Comparison of ENCODE assay signal across 8 mouse cellular contexts in genomic region chr14:57664822-57665627, GRCm38 (mm10). TPM values are rescaled to one million over a fixed set of nuclear protein-coding genes. Genes with fewer than 3 reads are reported as not detected.
A peak's percentile ranks its signal among the peaks of the same experiment; 100 is the strongest.
DNase-seq lines count a peak whose midpoint lies in the region; ATAC-seq and TF ChIP-seq lines count a peak whose summit lies in the region.

Gene Xpo4, minus strand, starts transcription at chr14:57665430.

- under 1% methylated on average over 76 of the region's 80 CpGs for WGBS in heart, embryonic 13.5 days
- under 1% methylated on average over 77 of the region's 80 CpGs for WGBS in liver, embryonic 11.5 days

- peaks cover 54% of the 10 kb centered on the region for H3K79me2 ChIP-seq in myocyte (ENCODE audit: control insufficient read depth, insufficient read depth)

- H3K4me2 ChIP-seq in heart, embryonic 13.5 days: peak within 1 kb of the TSS; percentile 87
- H3K4me2 ChIP-seq in liver, embryonic 11.5 days: peak within 1 kb of the TSS; percentile 86
- peak within 1 kb of the TSS; percentile 90 for H3K4me2 ChIP-seq in myocyte (ENCODE audit: low read depth)

- peak within 1 kb of the TSS; percentile 92 for H3K9ac ChIP-seq in heart, embryonic 13.5 days
- peak within 1 kb of the TSS; percentile 95 for H3K9ac ChIP-seq in liver, embryonic 11.5 days (ENCODE audit: low read depth, low read length)

- DNase-seq in kidney, postnatal 10 days: peak; percentile 89
- peak; percentile 85 for DNase-seq in liver, embryonic 11.5 days (ENCODE audit: low spot score)
- peak; percentile 83 to 94 for DNase-seq in spleen, postnatal 4 days (ENCODE audit: low spot score in 2 of 2)

- TF ChIP-seq POLR2A in myocyte (IDR thresholded peaks at IDR 0.05; ENCODE audit: insufficient read length, low read depth): peak; percentile 86

- H3ac ChIP-seq in myocyte (ENCODE audit: control insufficient read depth, insufficient read length): peak within 1 kb of the TSS; percentile 56

- H3K9me3 ChIP-seq in heart, embryonic 13.5 days: no peaks in the 10 kb centered on the region
- H3K9me3 ChIP-seq in liver, embryonic 11.5 days (ENCODE audit: control insufficient read depth, low read length): no peaks in the 10 kb centered on the region

- H3K27me3 ChIP-seq in heart, embryonic 13.5 days (replicated peaks): no peaks in the 10 kb centered on the region
- H3K27me3 ChIP-seq in liver, embryonic 11.5 days (replicated peaks; ENCODE audit: control insufficient read depth, insufficient read depth, low read length): no peaks in the 10 kb centered on the region
- H3K27me3 ChIP-seq in myocyte (ENCODE audit: control insufficient read depth, insufficient read depth, insufficient read length): no peaks in the 10 kb centered on the region

- H3K4me3 ChIP-seq in brown adipose tissue, adult 24 weeks (ENCODE audit: insufficient read depth, low read depth, low read length): peak within 1 kb of the TSS; percentile 83
- peak within 1 kb of the TSS; percentile 80 for H3K4me3 ChIP-seq in heart, embryonic 13.5 days
- H3K4me3 ChIP-seq in liver, embryonic 11.5 days (ENCODE audit: low read depth, low read length): peak within 1 kb of the TSS; percentile 93
- H3K4me3 ChIP-seq in myocyte: peak within 1 kb of the TSS; percentile 93

- H3K4me1 ChIP-seq in brown adipose tissue, adult 24 weeks (ENCODE audit: control insufficient read depth, insufficient read depth, insufficient read length, low read length): no peaks in the 10 kb centered on the region
- H3K4me1 ChIP-seq in heart, embryonic 13.5 days: peaks cover 24% of the 10 kb centered on the region
- H3K4me1 ChIP-seq in liver, embryonic 11.5 days (replicated peaks; ENCODE audit: control insufficient read depth, insufficient read depth, low read length): peaks cover 9% of the 10 kb centered on the region; the same call in 1 of the 2 replicates

- H3K36me3 ChIP-seq in heart, embryonic 13.5 days: peaks cover 4% of the 10 kb centered on the region; the same call in 1 of the 2 replicates
- no peaks in the 10 kb centered on the region; the same call in 1 of the 2 replicates for H3K36me3 ChIP-seq in liver, embryonic 11.5 days (ENCODE audit: control insufficient read depth, insufficient read depth, low read length)
- no peaks in the 10 kb centered on the region for H3K36me3 ChIP-seq in myocyte (ENCODE audit: control insufficient read depth, insufficient read depth)

- peak; percentile 92 for ATAC-seq in CD4-positive, CD25-positive, alpha-beta regulatory T cell, adult 4 months
- ATAC-seq in erythroid progenitor cell, adult 5-6 weeks (replicated peaks; ENCODE audit: low FRiP score, poor library complexity, severe bottlenecking): peak; percentile 88
- ATAC-seq in heart, embryonic 13.5 days (ENCODE audit: extremely low read depth, insufficient number of reproducible peaks, low FRiP score, low TSS enrichment): peak; percentile 91
- peak; percentile 91 for ATAC-seq in liver, embryonic 11.5 days (replicated peaks; ENCODE audit: low FRiP score)

- H3K27ac ChIP-seq in brown adipose tissue, adult 24 weeks (replicated peaks; ENCODE audit: low read depth, low read length): peak within 1 kb of the TSS; percentile 77
- peak within 1 kb of the TSS; percentile 94 for H3K27ac ChIP-seq in heart, embryonic 13.5 days (replicated peaks)
- peak within 1 kb of the TSS; percentile 90 for H3K27ac ChIP-seq in liver, embryonic 11.5 days (ENCODE audit: low read depth, low read length)

TF ChIP-seq in myocyte, 11 proteins besides CTCF, POLR2A, EP300 and RAD21:
- peak in 2 of 3 experiments; percentile 20 to 37 for TF ChIP-seq MYOD1 (IDR thresholded peaks at IDR 0.05; ENCODE audit: control insufficient read depth in 1 of 3, insufficient read length in 2 of 3, low read depth in 2 of 3)
- TF ChIP-seq MAX (IDR thresholded peaks at IDR 0.05; ENCODE audit: low read depth): no peak
- no peak for TF ChIP-seq TCF12 (IDR thresholded peaks at IDR 0.05; ENCODE audit: insufficient read depth, poor library complexity, severe bottlenecking)
- no peak for TF ChIP-seq TCF3 (IDR thresholded peaks at IDR 0.05; ENCODE audit: insufficient read length, low read depth)
- TF ChIP-seq POLR2AphosphoS2 (IDR thresholded peaks at IDR 0.05; ENCODE audit: insufficient read length, low read depth): peak; percentile 73
- no peak for TF ChIP-seq SRF (IDR thresholded peaks at IDR 0.05; ENCODE audit: control insufficient read depth, insufficient read length, low read depth)
- peak in 1 of 3 experiments; percentile 46 for TF ChIP-seq MYOG (IDR thresholded peaks at IDR 0.05; ENCODE audit: control insufficient read depth in 1 of 3, insufficient read depth in 1 of 3, insufficient read length in 2 of 3, low read depth in 2 of 3)
- TF ChIP-seq E2F4 (IDR thresholded peaks at IDR 0.05; ENCODE audit: insufficient read depth): peak; percentile 78
- no peak for TF ChIP-seq USF1 (IDR thresholded peaks at IDR 0.05; ENCODE audit: low read depth)
- TF ChIP-seq REST (IDR thresholded peaks at IDR 0.05; ENCODE audit: insufficient read depth, insufficient read length): no peak
- TF ChIP-seq CEBPB (IDR thresholded peaks at IDR 0.05; ENCODE audit: insufficient read depth, poor library complexity, severe bottlenecking): no peak

RNA-seq across cellular contexts. Expression of gene Xpo4, which starts in this region (rescaled TPM):
- 10 to 100 TPM; 26.9 to 29.6 TPM for polyA plus RNA-seq in CD4-positive, CD25-positive, alpha-beta regulatory T cell, adult 4 months (2017; shearing (Covaris generic))
- 5.5 and 5.9 TPM in 2 replicates for polyA plus RNA-seq in brown adipose tissue, adult 24 weeks (2012; ENCODE audit: insufficient read depth, insufficient read length, missing spikeins)
- 20.5 and 23.1 TPM in 2 replicates for total RNA-seq in erythroid progenitor cell, adult 5-6 weeks (2015; ENCODE audit: low replicate concordance)
- total RNA-seq in erythroid progenitor cell, adult 5-6 weeks (2017; ENCODE audit: low replicate concordance): 39.3 and 75.2 TPM in 2 replicates
- 12.0 TPM in 2 replicates for polyA plus RNA-seq in heart, embryonic 13.5 days (2015; fragmentation: Nextera tagmentation; extraction: Ambion mirVana)
- 40.0 and 44.4 TPM in 2 replicates for polyA plus RNA-seq in liver, embryonic 11.5 days (2014; fragmentation: Nextera tagmentation; extraction: Ambion mirVana)
- 3.0 TPM for polyA plus RNA-seq in myocyte (2012; fragmentation: generic; extraction: Trizol)

Comparison
In these comparisons a context has a peak if more than half of its experiments do, and no peak if none do; other contexts are left out.
1. Peak in every context shown above with its lines: DNase-seq, ATAC-seq, H3K4me3 ChIP-seq and H3K27ac ChIP-seq.